Mouse (Mus musculus): ENCODE data around the gene Sik2.

DNA sequence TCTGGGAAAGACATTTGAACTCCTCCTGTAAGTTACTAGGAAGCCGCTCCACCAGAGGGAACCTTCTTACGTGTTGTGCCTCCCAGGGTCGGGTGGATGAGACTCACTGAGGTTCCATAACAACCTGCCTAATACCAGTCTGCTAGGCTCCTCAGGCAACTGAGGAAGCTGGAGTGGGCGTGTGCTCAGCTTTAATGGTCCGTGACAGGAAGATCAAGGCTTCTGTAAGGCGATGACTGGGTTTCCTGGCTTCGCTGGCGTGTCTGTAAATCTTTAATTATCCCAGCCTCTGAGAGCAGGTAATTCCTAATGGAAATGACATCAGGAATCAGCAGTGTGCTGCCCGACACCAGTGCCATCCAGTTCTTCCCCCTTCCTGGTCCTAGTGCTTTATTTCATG lies 163.3 kb downstream of the Sik2 start:
- no peak for TF ChIP-seq CTCF (IDR thresholded peaks at IDR 0.05; ENCODE audit: control insufficient read depth, insufficient read depth, insufficient read length)
- TF ChIP-seq USF1 (IDR thresholded peaks at IDR 0.05; ENCODE audit: low read depth), result no peak
- no peak for TF ChIP-seq MAX (IDR thresholded peaks at IDR 0.05)
- no peak for TF ChIP-seq MYOD1 (IDR thresholded peaks at IDR 0.05; ENCODE audit: control insufficient read depth, insufficient read length, low read depth)
- no peak for TF ChIP-seq CEBPB (IDR thresholded peaks at IDR 0.05; ENCODE audit: low read depth)
- TF ChIP-seq FOSL1 (IDR thresholded peaks at IDR 0.05; ENCODE audit: insufficient read depth, low read length, poor library complexity, severe bottlenecking), result no peak
- TF ChIP-seq MYOG (IDR thresholded peaks at IDR 0.05; ENCODE audit: control insufficient read depth, extremely low read depth, insufficient read length), result no peak

Measured in C2C12 (cell line).